Mouse (Mus musculus): ENCODE data around the gene Pbx1.

The Pbx1 gene

GRCm38 (mm10) chr1:168070273-168070910 is 361.7 kb downstream of the Pbx1 start:
- no peak for DNase-seq (ENCODE audit: low spot score)

GRCm38 (mm10) chr1:168069740-168070139 is 362.3 kb downstream of the Pbx1 start:
- no peak for DNase-seq (ENCODE audit: low spot score)

Measured in yolk sac, embryonic 10.5 days (tissue).